Mouse (Mus musculus) c-Kit-positive CD71-positive TER-119-negative erythroid progenitor cells, embryonic 14.5 days (primary cell): ENCODE measurements around the gene Vmn1r120.
"Not testable (repeated sequence)": the region's sequence is repeated elsewhere in the genome, so short reads cannot be mapped to it uniquely, and the experiment has no call there.

Source experiments
- DNase-seq: peaks from one replicate; pipeline ENCODE4 v3.0.0-alpha.2; 2013; ENCODE audit warnings: low read depth

Vmn1r120 gene

GRCm38 (mm10) chr7:21053684-21054083 is at the start of gene Vmn1r120:
Gene Vmn1r120, minus strand, starts transcription at chr7:21053784.
- not testable (repeated sequence) for DNase-seq

GRCm38 (mm10) chr7:21098413-21098812 is 44.8 kb upstream of the Vmn1r120 start, which contains the start of gene Vmn1r121:
Gene Vmn1r121, minus strand, starts transcription at chr7:21098513.
- not testable (repeated sequence) for DNase-seq

- not testable (repeated sequence) for DNase-seq
These were observed 41.2 kb downstream of the Vmn1r120 start, which contains the start of gene Vmn1r119 for GRCm38 (mm10) chr7:21012355-21012754. Gene Vmn1r119, minus strand, starts transcription at chr7:21012455.
